Mouse (Mus musculus) CH12.LX (cell line): ENCODE data around the gene Rmdn2. TPM values are rescaled to one million over a fixed set of nuclear protein-coding genes. Genes with fewer than 3 reads are reported as not detected.

Experiments
- DNase-seq: peaks from one replicate; pipeline ENCODE4 v3.0.0-alpha.2; 2013; ENCODE audit errors: extremely low read depth
- H3K27ac ChIP-seq: 2 replicates; pipeline ENCODE4 v1.5.1; 2012; ENCODE audit warnings: low read depth, mild to moderate bottlenecking, control low read depth, moderate library complexity; ENCODE audit not compliant: insufficient read depth
- H3K27me3 ChIP-seq: replicated peaks from 2 replicates; pipeline ENCODE3; 2012; ENCODE audit warnings: inconsistent platforms
- H3K36me3 ChIP-seq, 2 experiments: replicated peaks in 1 of 2; 2 replicates each; pipeline versions ENCODE3 to v1.6.1; 2012; ENCODE audit warnings: inconsistent platforms in 1 of 2, low read length in 1 of 2, mild to moderate bottlenecking in 1 of 2, mixed read lengths in 1 of 2, moderate library complexity in 1 of 2; ENCODE audit not compliant: control insufficient read depth in 1 of 2, insufficient read depth in 1 of 2
- H3K4me1 ChIP-seq, 2 experiments: 2 replicates each; pipeline ENCODE4 v1.6.1; 2012; ENCODE audit warnings: inconsistent platforms in 1 of 2, moderate library complexity in 1 of 2; ENCODE audit not compliant: insufficient read depth in 2 of 2, control insufficient read depth in 1 of 2
- H3K4me2 ChIP-seq: 2 replicates; pipeline ENCODE4 v1.6.1; 2012; ENCODE audit warnings: low read depth, mild to moderate bottlenecking, control low read depth; ENCODE audit not compliant: poor library complexity, insufficient read depth, severe bottlenecking
- H3K4me3 ChIP-seq, 3 experiments: fragments of 150-350 bp in 1 of 3; sonication (generic) in 1 of 3; replicated peaks in 1 of 3; 2 replicates each; pipeline versions ENCODE3 to v1.5.1; 2011 to 2012; ENCODE audit warnings: low read depth in 2 of 3, low read length in 2 of 3, mild to moderate bottlenecking in 2 of 3, moderate library complexity in 2 of 3, control low read depth in 1 of 3, improper control_type of control experiment in 1 of 3, inconsistent platforms in 1 of 3, mixed read lengths in 1 of 3; ENCODE audit not compliant: poor library complexity in 1 of 3
- H3K79me2 ChIP-seq: replicated peaks from 2 replicates; pipeline ENCODE4 v1.6.1; 2012; ENCODE audit warnings: mild to moderate bottlenecking, moderate library complexity; ENCODE audit not compliant: control insufficient read depth, poor library complexity, insufficient read depth, severe bottlenecking; ENCODE audit errors: extremely low read depth
- H3K9ac ChIP-seq: 2 replicates; pipeline ENCODE4 v1.6.1; 2012; ENCODE audit warnings: low read depth, mild to moderate bottlenecking, control low read depth, moderate library complexity; ENCODE audit not compliant: insufficient read depth
- H3K9me3 ChIP-seq: replicated peaks from 2 replicates; pipeline ENCODE3; 2012; ENCODE audit warnings: low read length, inconsistent platforms, mixed read lengths
- CTCF ChIP-seq, 2 experiments: IDR thresholded peaks in 1 of 2; conservative IDR thresholded peaks in 1 of 2; 2 replicates each; pipeline ENCODE4 v1.5.1; 2011 to 2012; ENCODE audit warnings: low read depth in 2 of 2, low read length in 2 of 2, improper control_type of control experiment in 1 of 2, inconsistent platforms in 1 of 2, mild to moderate bottlenecking in 1 of 2, moderate library complexity in 1 of 2
- ELF1 ChIP-seq: IDR thresholded peaks from 2 replicates; pipeline ENCODE4 v1.6.1; 2014; ENCODE audit warnings: low read depth, mild to moderate bottlenecking, inconsistent platforms, low read length, improper control_type of control experiment
- EP300 ChIP-seq: IDR thresholded peaks from 2 replicates; pipeline ENCODE4 v1.6.1; 2011; ENCODE audit warnings: low read length, improper control_type of control experiment
- IRF4 ChIP-seq: IDR thresholded peaks from 2 replicates; pipeline ENCODE4 v1.6.1; 2014; ENCODE audit warnings: low read depth, mild to moderate bottlenecking, inconsistent platforms, low read length, improper control_type of control experiment
- JUN ChIP-seq: IDR thresholded peaks from 2 replicates; pipeline ENCODE4 v1.6.1; 2011; ENCODE audit warnings: low read depth, mild to moderate bottlenecking, low read length, improper control_type of control experiment, moderate library complexity; ENCODE audit not compliant: insufficient read depth
- MAFK ChIP-seq: IDR thresholded peaks from 2 replicates; pipeline ENCODE4 v1.6.1; 2011; ENCODE audit warnings: low read length, improper control_type of control experiment; ENCODE audit not compliant: insufficient replicate concordance
- MAZ ChIP-seq: IDR thresholded peaks from 2 replicates; pipeline ENCODE4 v1.6.1; 2012; ENCODE audit warnings: low read depth, mild to moderate bottlenecking, inconsistent platforms, low read length, improper control_type of control experiment, moderate library complexity
- NELFE ChIP-seq: IDR thresholded peaks from 2 replicates; pipeline ENCODE4 v1.6.1; 2011; ENCODE audit warnings: low read depth, low read length, improper control_type of control experiment
- PAX5 ChIP-seq: IDR thresholded peaks from 2 replicates; pipeline ENCODE4 v1.6.1; 2012; ENCODE audit warnings: low read length, inconsistent platforms, mixed read lengths
- POLR2A ChIP-seq: IDR thresholded peaks from 2 replicates; pipeline ENCODE4 v1.6.1; 2011; ENCODE audit warnings: low read depth, mild to moderate bottlenecking, improper control_type of control experiment, low read length
- RAD21 ChIP-seq: IDR thresholded peaks from 2 replicates; pipeline ENCODE4 v1.6.1; 2011; ENCODE audit warnings: low read depth, mild to moderate bottlenecking, low read length, improper control_type of control experiment, moderate library complexity
- RCOR1 ChIP-seq: conservative IDR thresholded peaks from 2 replicates; pipeline ENCODE4 v1.6.1; 2012; ENCODE audit warnings: low read depth, mild to moderate bottlenecking, inconsistent platforms, low read length, improper control_type of control experiment
- SIN3A ChIP-seq: IDR thresholded peaks from 2 replicates; pipeline ENCODE4 v1.6.1; 2012; ENCODE audit warnings: low read length, improper control_type of control experiment, inconsistent platforms
- SMC3 ChIP-seq: IDR thresholded peaks from 2 replicates; pipeline ENCODE4 v1.6.1; 2011; ENCODE audit warnings: low read depth, low read length, improper control_type of control experiment
- TBP ChIP-seq: conservative IDR thresholded peaks from 2 replicates; pipeline ENCODE4 v1.6.1; 2011; ENCODE audit warnings: low read depth, low read length, improper control_type of control experiment
- TCF12 ChIP-seq: IDR thresholded peaks from 2 replicates; pipeline ENCODE4 v1.6.1; 2014; ENCODE audit warnings: low read depth, mild to moderate bottlenecking, inconsistent platforms, low read length, improper control_type of control experiment
- ZKSCAN1 ChIP-seq: IDR thresholded peaks from 2 replicates; pipeline ENCODE4 v1.6.1; 2012; ENCODE audit warnings: low read depth, inconsistent platforms, low read length, improper control_type of control experiment, borderline replicate concordance
- dilution Hi-C: fragments of 300-500 bp; cut with MboI; formaldehyde crosslinking; loops from 2 replicates; pipeline ENCODE4 v1.14.3; 2020; ENCODE audit warnings: low sequenced_read_pairs; ENCODE audit not compliant: extremely low pct_unique_long_range_greater_than_20kb, extremely low pct_ligation_motif_present
- in situ Hi-C: fragments of 300-500 bp; cut with MboI; formaldehyde crosslinking; loops from 3 replicates; pipeline ENCODE4 v1.14.3; 2019; ENCODE audit warnings: low sequenced_read_pairs, low pct_ligation_motif_present, low pct_unique_long_range_greater_than_20kb, mixed read lengths
- polyA plus RNA-seq: library from polyadenylated mRNA; unstranded; fragments of >175 nt; gene quantifications from 2 replicates; pipeline ENCODE4 v1.2.1, GENCODE M21; 2012; ENCODE audit warnings: low read depth; ENCODE audit not compliant: insufficient read length
- total RNA-seq, 2 experiments: library from RNA; depleted of rRNA; stranded (reverse); fragments of 300-350 nt in 1 of 2; fragments of >200 nt in 1 of 2; gene quantifications; 2 replicates each; pipeline ENCODE4 v1.2.3; 2012 to 2014

Gene Rmdn2
- total and polyA plus RNA-seq, 3 experiments = 0.59 to 3.0 (median 2.2) TPM

GRCm38 (mm10) chr17:79658863-79659262 lies 47.2 kb downstream of the Rmdn2 start:
- Histone ChIP-seq H3K4me1 (peaks cover 0 to 12% of the 10 kb centered on the region in 2 experiments; a peak in 1 of 4 replicates), H3K27ac (no peak overlapping the region), H3K4me3 (no peak overlapping the region), H3K36me3 (no peaks in the 10 kb centered on the region), H3K79me2 (no peaks in the 10 kb centered on the region), H3K4me2 (no peak overlapping the region), H3K9ac (no peak overlapping the region), H3K27me3 (no peaks in the 10 kb centered on the region), H3K9me3 (no peaks in the 10 kb centered on the region)
- no peak for DNase-seq
- dilution Hi-C loops (no loop called here), in situ Hi-C loops (no loop called here)
- no peak for TF ChIP-seq TCF12
- TF ChIP-seq PAX5 = no peak
- TF ChIP-seq JUN = no peak
- no peak for TF ChIP-seq IRF4
- TF ChIP-seq CTCF (conservative IDR thresholded peaks at IDR 0.05 in 1 of 2, IDR thresholded peaks at IDR 0.05 in 1 of 2; ENCODE audit: low read depth in 2 of 2, low read length in 2 of 2) = no peak
- no peak for TF ChIP-seq SIN3A
- TF ChIP-seq RCOR1 = no peak
- TF ChIP-seq NELFE = no peak
- TF ChIP-seq POLR2A = no peak
- TF ChIP-seq TBP = no peak
- TF ChIP-seq ZKSCAN1 = no peak
- no peak for TF ChIP-seq MAZ

GRCm38 (mm10) chr17:79661387-79661786 lies 49.7 kb downstream of the Rmdn2 start:
- no peak overlapping the region for H3K27ac ChIP-seq
- H3K9me3 ChIP-seq = no peaks in the 10 kb centered on the region
- peak; percentile 70 for DNase-seq
- no peak overlapping the region for H3K4me2 ChIP-seq
- peaks cover 0 to 12% of the 10 kb centered on the region in 2 experiments; a peak in 1 of 4 replicates for H3K4me1 ChIP-seq
- in situ Hi-C loops = loop anchor here (5.0 kb wide), 2 partner anchors 56 to 176 kb away; partner anchors contain the start of gene Cyp1b1
- no peaks in the 10 kb centered on the region for H3K36me3 ChIP-seq
- TF ChIP-seq ELF1 (no peak), CTCF (conservative IDR thresholded peaks at IDR 0.05 in 1 of 2, IDR thresholded peaks at IDR 0.05 in 1 of 2; ENCODE audit: low read depth in 2 of 2, low read length in 2 of 2) (peak; percentile 49 to 84), SMC3 (peak; percentile 70), EP300 (no peak), MAFK (no peak), RAD21 (peak; percentile 67)
- TF ChIP-seq, all 38 proteins: peak for 3
- no peak overlapping the region for H3K9ac ChIP-seq
- no peaks in the 10 kb centered on the region for H3K27me3 ChIP-seq
- dilution Hi-C loops = no loop called here
- no peaks in the 10 kb centered on the region for H3K79me2 ChIP-seq
- H3K4me3 ChIP-seq = no peak overlapping the region
